Comparison of ENCODE assay signal across 26 mouse cellular contexts in the genomic region with DNA sequence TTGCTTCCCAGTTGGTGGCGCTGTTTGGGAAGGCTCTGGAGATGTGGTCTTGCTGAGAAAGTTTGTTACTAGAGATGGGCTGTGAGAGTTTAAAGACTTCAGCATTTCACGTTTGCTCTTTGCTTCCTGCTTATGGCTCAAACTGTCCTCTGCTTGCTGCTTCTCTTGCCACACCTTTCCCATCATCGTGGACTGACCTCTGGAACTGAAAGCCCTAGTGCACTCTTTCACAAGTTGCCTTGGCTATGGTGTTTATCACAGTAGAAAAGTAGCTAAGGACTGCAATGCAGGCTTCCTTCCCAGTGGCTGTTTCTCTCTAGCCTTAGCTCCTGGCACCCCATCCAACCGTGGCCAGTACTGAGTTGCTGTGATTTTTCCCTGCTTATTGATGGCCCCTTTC. TPM values are rescaled to one million over a fixed set of nuclear protein-coding genes. Genes with fewer than 3 reads are reported as not detected.
DNase-seq lines count a peak whose midpoint lies in the region; ATAC-seq and TF ChIP-seq lines count a peak whose summit lies in the region.
"Had no signal": no experiment of that assay in that cellular context is flagged by ENCODE, and none has a peak within 500 bp of the region (broad histone marks: within the 10 kb centered on the region; RNA-seq: fewer than 3 reads in every experiment).

No protein-coding gene starts in this region.

- peak in 1 of 3 experiments; percentile 15; a peak in 2 of 6 replicates for TF ChIP-seq CTCF in MEL (IDR thresholded peaks at IDR 0.05 in 2 of 3, conservative IDR thresholded peaks at IDR 0.05 in 1 of 3; ENCODE audit: control insufficient read depth in 1 of 3, insufficient read depth in 1 of 3, low read depth in 2 of 3, low read length in 3 of 3, poor library complexity in 1 of 3, severe bottlenecking in 1 of 3)
- TF ChIP-seq CTCF in intestine, postnatal 0 days (IDR thresholded peaks at IDR 0.05; ENCODE audit: low read depth): peak; percentile 51
- TF ChIP-seq CTCF in lung, postnatal 0 days (IDR thresholded peaks at IDR 0.05): no peak; the same call in 1 of the 2 replicates

- H3K36me3 ChIP-seq in heart, embryonic 13.5 days: peaks cover 40% of the 10 kb centered on the region
- no peaks in the 10 kb centered on the region; the same call in 1 of the 2 replicates for H3K36me3 ChIP-seq in heart, embryonic 11.5 days (ENCODE audit: control insufficient read depth, insufficient read depth, low read length)
- H3K36me3 ChIP-seq in liver, embryonic 16.5 days (ENCODE audit: control insufficient read depth, insufficient read depth): no peaks in the 10 kb centered on the region
- no peaks in the 10 kb centered on the region for H3K36me3 ChIP-seq in liver, embryonic 11.5 days (ENCODE audit: control insufficient read depth, insufficient read depth, low read length)
- peaks cover 0 to 28% of the 10 kb centered on the region in 2 experiments; a peak in 3 of 4 replicates for H3K36me3 ChIP-seq in MEL (ENCODE audit: control insufficient read depth in 1 of 2, insufficient read depth in 2 of 2, low read length in 2 of 2)
- H3K36me3 ChIP-seq in intestine, postnatal 0 days (ENCODE audit: control insufficient read depth, insufficient read depth): no peaks in the 10 kb centered on the region
- H3K36me3 ChIP-seq in lung, postnatal 0 days (ENCODE audit: insufficient read depth, low read length): no peaks in the 10 kb centered on the region
- H3K36me3 ChIP-seq: forebrain, embryonic 15.5 days had no signal

- ATAC-seq in heart, embryonic 13.5 days (ENCODE audit: extremely low read depth, insufficient number of reproducible peaks, low FRiP score, low TSS enrichment): no peak
- no peak for ATAC-seq in heart, embryonic 11.5 days (replicated peaks; ENCODE audit: insufficient number of reproducible peaks, low FRiP score, low TSS enrichment)
- 0 out of 2 replicates have a peak, but pooled peaks have one; percentile 32 for ATAC-seq in liver, embryonic 16.5 days (ENCODE audit: low read depth)
- ATAC-seq in liver, embryonic 11.5 days (replicated peaks; ENCODE audit: low FRiP score): no peak
- ATAC-seq in intestine, postnatal 0 days: peak; percentile 63; the same call in 1 of the 2 replicates
- no peak for ATAC-seq in lung, postnatal 0 days
- ATAC-seq: forebrain, embryonic 15.5 days; midbrain, embryonic 16.5 days had no signal

- H3K9ac ChIP-seq in heart, embryonic 13.5 days: 0 out of 2 replicates have a peak overlapping the region, but pooled peaks have one; percentile 5
- no peak overlapping the region for H3K9ac ChIP-seq in heart, embryonic 11.5 days (ENCODE audit: low read depth, low read length)
- H3K9ac ChIP-seq in liver, embryonic 16.5 days (ENCODE audit: low read depth, low read length): no peak overlapping the region
- H3K9ac ChIP-seq in liver, embryonic 11.5 days (ENCODE audit: low read depth, low read length): no peak overlapping the region
- no peak overlapping the region for H3K9ac ChIP-seq in MEL (ENCODE audit: control insufficient read depth, low read depth, low read length, poor library complexity, severe bottlenecking)
- H3K9ac ChIP-seq in intestine, postnatal 0 days (ENCODE audit: low read depth, low read length): no peak overlapping the region
- no peak overlapping the region for H3K9ac ChIP-seq in lung, postnatal 0 days (replicated peaks; ENCODE audit: low read depth)
- H3K9ac ChIP-seq: forebrain, embryonic 15.5 days; hindbrain, embryonic 12.5 days; limb, embryonic 15.5 days; lung, embryonic 14.5 days had no signal

- peaks cover 14% of the 10 kb centered on the region for H3K4me1 ChIP-seq in heart, embryonic 13.5 days
- H3K4me1 ChIP-seq in heart, embryonic 11.5 days (ENCODE audit: control insufficient read depth, insufficient read depth, low read length): peaks cover 6% of the 10 kb centered on the region; the same call in 1 of the 2 replicates
- no peaks in the 10 kb centered on the region; the same call in 1 of the 2 replicates for H3K4me1 ChIP-seq in liver, embryonic 16.5 days (ENCODE audit: control insufficient read depth, low read depth, low read length)
- H3K4me1 ChIP-seq in liver, embryonic 11.5 days (replicated peaks; ENCODE audit: control insufficient read depth, insufficient read depth, low read length): no peaks in the 10 kb centered on the region
- H3K4me1 ChIP-seq in MEL (ENCODE audit: control insufficient read depth in 1 of 2, insufficient read depth in 2 of 2, low read length in 2 of 2): peaks cover 13 to 32% of the 10 kb centered on the region in 2 experiments
- no peaks in the 10 kb centered on the region for H3K4me1 ChIP-seq in intestine, postnatal 0 days (replicated peaks; ENCODE audit: control insufficient read depth, insufficient read depth, low read length)
- no peaks in the 10 kb centered on the region for H3K4me1 ChIP-seq in lung, postnatal 0 days (ENCODE audit: insufficient read depth, low read depth, low read length)
- H3K4me1 ChIP-seq: forebrain, embryonic 15.5 days had no signal

- no peak; the same call in 1 of the 2 replicates for TF ChIP-seq RAD21 in MEL (IDR thresholded peaks at IDR 0.05; ENCODE audit: low read depth, low read length)

- no peaks in the 10 kb centered on the region for H3K79me2 ChIP-seq in MEL (ENCODE audit: control insufficient read depth, insufficient read depth, low read length, poor library complexity)

- TF ChIP-seq POLR2A in MEL (IDR thresholded peaks at IDR 0.05; ENCODE audit: control insufficient read depth in 1 of 2, insufficient read depth in 1 of 2, low read depth in 1 of 2, low read length in 2 of 2, poor library complexity in 1 of 2): no peak

- no peak for TF ChIP-seq EP300 in MEL (IDR thresholded peaks at IDR 0.05; ENCODE audit: low read depth in 1 of 2, low read length in 2 of 2)
- TF ChIP-seq EP300 in lung, postnatal 0 days (IDR thresholded peaks at IDR 0.05): no peak

- 50% methylated on average over 4 of the region's 4 CpGs for WGBS in heart, embryonic 13.5 days
- WGBS in heart, embryonic 11.5 days (ENCODE audit: insufficient replicate concordance): 68% methylated on average over 4 of the region's 4 CpGs
- WGBS in liver, embryonic 16.5 days (ENCODE audit: insufficient replicate concordance): 55% methylated on average over 4 of the region's 4 CpGs
- WGBS in liver, embryonic 11.5 days: 69% methylated on average over 4 of the region's 4 CpGs
- 45% methylated on average over 4 of the region's 4 CpGs for WGBS in intestine, postnatal 0 days
- WGBS in lung, postnatal 0 days: 58% methylated on average over 4 of the region's 4 CpGs

- no peak for DNase-seq in liver, embryonic 11.5 days (ENCODE audit: low spot score)
- no peak for DNase-seq in MEL (ENCODE audit: low read depth, low spot score)
- no peak for DNase-seq in lung, postnatal 0 days (ENCODE audit: low spot score)
- DNase-seq: adrenal gland, adult 2 months; B cell, adult 2 months; cerebellum, adult 11-12 months; cerebellum, postnatal 10 days; gastrocnemius, postnatal 36 days; heart, postnatal 14 days; kidney, adult 8-10 months; kidney, postnatal 25 days; left cerebral cortex, postnatal 4 days; lung, embryonic 14.5 days; lung, postnatal 4 days; thymus, postnatal 25 days had no signal

- no peak overlapping the region for H3K27ac ChIP-seq in heart, embryonic 13.5 days (replicated peaks)
- H3K27ac ChIP-seq in heart, embryonic 11.5 days (ENCODE audit: low read depth, low read length): no peak overlapping the region
- H3K27ac ChIP-seq in liver, embryonic 16.5 days (ENCODE audit: low read length): no peak overlapping the region
- H3K27ac ChIP-seq in liver, embryonic 11.5 days (ENCODE audit: low read depth, low read length): no peak overlapping the region
- peak overlapping the region; percentile 59; the same call in 1 of the 2 replicates for H3K27ac ChIP-seq in MEL (ENCODE audit: control insufficient read depth, low read depth, low read length)
- H3K27ac ChIP-seq in intestine, postnatal 0 days (ENCODE audit: low read depth, low read length): peak overlapping the region; percentile 55; the same call in 1 of the 2 replicates
- no peak overlapping the region for H3K27ac ChIP-seq in lung, postnatal 0 days (ENCODE audit: low read length)
- H3K27ac ChIP-seq: embryonic facial prominence, embryonic 10.5 days; forebrain, embryonic 15.5 days; heart, embryonic 10.5 days; hindbrain, embryonic 12.5 days; limb, embryonic 15.5 days had no signal

- no peaks in the 10 kb centered on the region for H3K27me3 ChIP-seq in heart, embryonic 13.5 days (replicated peaks)
- H3K27me3 ChIP-seq in heart, embryonic 11.5 days (ENCODE audit: control insufficient read depth, insufficient read depth, low read length): no peaks in the 10 kb centered on the region
- no peaks in the 10 kb centered on the region for H3K27me3 ChIP-seq in liver, embryonic 16.5 days (ENCODE audit: control insufficient read depth, insufficient read depth, low read depth, low read length)
- H3K27me3 ChIP-seq in liver, embryonic 11.5 days (replicated peaks; ENCODE audit: control insufficient read depth, insufficient read depth, low read length): no peaks in the 10 kb centered on the region
- H3K27me3 ChIP-seq in MEL (ENCODE audit: control insufficient read depth in 1 of 2, insufficient read depth in 2 of 2, low read length in 2 of 2): no peaks in the 10 kb centered on the region
- no peaks in the 10 kb centered on the region for H3K27me3 ChIP-seq in intestine, postnatal 0 days (replicated peaks; ENCODE audit: control insufficient read depth, insufficient read depth, low read length)
- no peaks in the 10 kb centered on the region for H3K27me3 ChIP-seq in lung, postnatal 0 days (replicated peaks; ENCODE audit: insufficient read depth, low read length)
- H3K27me3 ChIP-seq: CH12.LX; forebrain, embryonic 15.5 days; hindbrain, embryonic 12.5 days; limb, embryonic 15.5 days had no signal

- H3K4me3 ChIP-seq in heart, embryonic 13.5 days: no peak overlapping the region
- no peak overlapping the region for H3K4me3 ChIP-seq in heart, embryonic 11.5 days (ENCODE audit: low read depth, low read length)
- H3K4me3 ChIP-seq in liver, embryonic 16.5 days (ENCODE audit: low read depth, low read length): no peak overlapping the region
- no peak overlapping the region for H3K4me3 ChIP-seq in liver, embryonic 11.5 days (ENCODE audit: low read depth, low read length)
- H3K4me3 ChIP-seq in MEL (ENCODE audit: control insufficient read depth in 1 of 2, insufficient read depth in 1 of 2, low read depth in 2 of 2, low read length in 2 of 2): no peak overlapping the region
- H3K4me3 ChIP-seq in intestine, postnatal 0 days (ENCODE audit: low read depth, low read length): no peak overlapping the region
- no peak overlapping the region for H3K4me3 ChIP-seq in lung, postnatal 0 days (ENCODE audit: low read depth, low read length)
- H3K4me3 ChIP-seq: embryonic facial prominence, embryonic 10.5 days; forebrain, embryonic 15.5 days; heart, embryonic 10.5 days; hindbrain, embryonic 12.5 days; limb, embryonic 15.5 days had no signal

- H3K4me2 ChIP-seq in heart, embryonic 13.5 days: no peak overlapping the region
- H3K4me2 ChIP-seq in heart, embryonic 11.5 days: no peak overlapping the region
- no peak overlapping the region for H3K4me2 ChIP-seq in liver, embryonic 16.5 days (ENCODE audit: low read depth, low read length)
- no peak overlapping the region for H3K4me2 ChIP-seq in liver, embryonic 11.5 days
- H3K4me2 ChIP-seq in intestine, postnatal 0 days (replicated peaks; ENCODE audit: low read depth): no peak overlapping the region
- no peak overlapping the region for H3K4me2 ChIP-seq in lung, postnatal 0 days (replicated peaks; ENCODE audit: low read depth, low read length)
- H3K4me2 ChIP-seq: forebrain, embryonic 15.5 days; hindbrain, embryonic 12.5 days; limb, embryonic 15.5 days; lung, embryonic 14.5 days had no signal

- H3K9me3 ChIP-seq in heart, embryonic 13.5 days: no peaks in the 10 kb centered on the region
- H3K9me3 ChIP-seq in heart, embryonic 11.5 days (replicated peaks; ENCODE audit: control insufficient read depth, low read length): no peaks in the 10 kb centered on the region
- no peaks in the 10 kb centered on the region for H3K9me3 ChIP-seq in liver, embryonic 16.5 days (replicated peaks; ENCODE audit: control insufficient read depth, low read length)
- H3K9me3 ChIP-seq in liver, embryonic 11.5 days (ENCODE audit: control insufficient read depth, low read length): no peaks in the 10 kb centered on the region
- H3K9me3 ChIP-seq in MEL (replicated peaks; ENCODE audit: insufficient read depth, low read length): no peaks in the 10 kb centered on the region
- H3K9me3 ChIP-seq in intestine, postnatal 0 days (ENCODE audit: control insufficient read depth): no peaks in the 10 kb centered on the region
- no peaks in the 10 kb centered on the region for H3K9me3 ChIP-seq in lung, postnatal 0 days (ENCODE audit: low read length)
- H3K9me3 ChIP-seq: embryonic facial prominence, embryonic 10.5 days; forebrain, embryonic 15.5 days; heart, embryonic 10.5 days; hindbrain, embryonic 12.5 days; limb, embryonic 15.5 days had no signal

RNA-seq across cellular contexts. Expression of a gene that starts 35.1 kb away (rescaled TPM):
- polyA plus RNA-seq in heart, embryonic 13.5 days (2015; fragmentation: Nextera tagmentation; extraction: Ambion mirVana): 2.2 and 2.5 TPM in 2 replicates
- polyA plus RNA-seq in heart, embryonic 11.5 days (2014; fragmentation: Nextera tagmentation; extraction: Ambion mirVana): 1.9 and 3.3 TPM in 2 replicates
- polyA plus RNA-seq in liver, embryonic 16.5 days (2015; fragmentation: Nextera tagmentation; extraction: Ambion mirVana): 0.22 and 0.44 TPM in 2 replicates
- polyA plus RNA-seq in liver, embryonic 11.5 days (2014; fragmentation: Nextera tagmentation; extraction: Ambion mirVana): 0.70 and 0.88 TPM in 2 replicates
- 16.8 and 20.2 TPM in 2 replicates for total RNA-seq in MEL (2012; rRNA removed)
- 10 to 100 TPM in 1 of 2 experiments, not detected in 1; 20.6 TPM for polyA plus RNA-seq in MEL (2012; ENCODE audit: insufficient read depth in 1 of 2, insufficient read length in 2 of 2, low read depth in 1 of 2, low replicate concordance in 2 of 2, missing spikeins in 1 of 2)
- polyA plus RNA-seq in intestine, postnatal 0 days (2015; fragmentation: Nextera tagmentation; extraction: Ambion mirVana): 0.52 and 0.76 TPM in 2 replicates
- 0.81 and 0.85 TPM in 2 replicates for polyA plus RNA-seq in lung, postnatal 0 days (2015; fragmentation: Nextera tagmentation; extraction: Ambion mirVana)
- total RNA-seq: CH12.LX had no signal

RNA-seq across cellular contexts. Expression of a gene that starts 35.9 kb away (rescaled TPM):
- polyA plus RNA-seq in heart, embryonic 13.5 days (2015; fragmentation: Nextera tagmentation; extraction: Ambion mirVana): 37.9 and 41.4 TPM in 2 replicates
- polyA plus RNA-seq in heart, embryonic 11.5 days (2014; fragmentation: Nextera tagmentation; extraction: Ambion mirVana): 42.4 and 46.7 TPM in 2 replicates
- polyA plus RNA-seq in liver, embryonic 16.5 days (2015; fragmentation: Nextera tagmentation; extraction: Ambion mirVana): 3.9 and 4.3 TPM in 2 replicates
- polyA plus RNA-seq in liver, embryonic 11.5 days (2014; fragmentation: Nextera tagmentation; extraction: Ambion mirVana): 8.5 and 10.8 TPM in 2 replicates
- total RNA-seq in MEL (2012; rRNA removed): 5.1 and 6.2 TPM in 2 replicates
- polyA plus RNA-seq in MEL (2012; ENCODE audit: insufficient read depth in 1 of 2, insufficient read length in 2 of 2, low read depth in 1 of 2, low replicate concordance in 2 of 2, missing spikeins in 1 of 2): 1 to 10 TPM in 1 of 2 experiments, not detected in 1; 9.2 TPM
- 11.6 and 13.4 TPM in 2 replicates for polyA plus RNA-seq in intestine, postnatal 0 days (2015; fragmentation: Nextera tagmentation; extraction: Ambion mirVana)
- 13.2 and 14.2 TPM in 2 replicates for polyA plus RNA-seq in lung, postnatal 0 days (2015; fragmentation: Nextera tagmentation; extraction: Ambion mirVana)

Comparison
In these comparisons a context has a peak if more than half of its experiments do, and no peak if none do; other contexts are left out.
1. ATAC-seq: peak in liver, embryonic 16.5 days (single experiment) and intestine, postnatal 0 days (single experiment); none in heart, embryonic 13.5 days (single experiment), heart, embryonic 11.5 days (single experiment), liver, embryonic 11.5 days (single experiment) and lung, postnatal 0 days (single experiment).
2. H3K27ac ChIP-seq: peak in MEL (single experiment) and intestine, postnatal 0 days (single experiment); none in heart, embryonic 13.5 days (single experiment), heart, embryonic 11.5 days (single experiment), liver, embryonic 16.5 days (single experiment), liver, embryonic 11.5 days (single experiment) and lung, postnatal 0 days (single experiment).